Mouse (Mus musculus) forebrain, embryonic 14.5 days (tissue): ENCODE results near the gene Carmil1. TPM values are rescaled to one million over a fixed set of nuclear protein-coding genes. Genes with fewer than 3 reads are reported as not detected.

Source experiments
- ATAC-seq: fragments of 200-750 bp; cut with Nextera tagmentation; 2 replicates; pipeline ENCODE4 v1.8.0; 2017; ENCODE audit warnings: mild to moderate bottlenecking, moderate library complexity
- DNase-seq: peaks from one replicate; pipeline ENCODE4 v3.0.0-alpha.2; 2015; ENCODE audit warnings: low spot score
- H3K27ac ChIP-seq: fragments of 300-500 bp; sonication (generic); 2 replicates; pipeline ENCODE4 v1.5.1; 2014; ENCODE audit warnings: low read depth, mild to moderate bottlenecking, control low read depth, low read length, moderate library complexity
- H3K27me3 ChIP-seq: fragments of 300-500 bp; sonication (generic); replicated peaks from 2 replicates; pipeline ENCODE4 v1.6.1; 2014; ENCODE audit warnings: low read length, control low read depth, mixed read lengths; ENCODE audit not compliant: control insufficient read depth, insufficient read depth
- H3K36me3 ChIP-seq: fragments of 300-500 bp; sonication (generic); 2 replicates; pipeline ENCODE4 v1.6.1; 2014; ENCODE audit warnings: low read length, control low read depth; ENCODE audit not compliant: control insufficient read depth, insufficient read depth
- H3K4me1 ChIP-seq: fragments of 300-500 bp; sonication (generic); 2 replicates; pipeline ENCODE4 v1.6.1; 2014; ENCODE audit warnings: antibody characterized with exemption, low read length, control low read depth; ENCODE audit not compliant: control insufficient read depth, insufficient read depth
- H3K4me2 ChIP-seq: fragments of 300-500 bp; sonication (generic); 2 replicates; pipeline ENCODE4 v1.6.1; 2014; ENCODE audit warnings: mild to moderate bottlenecking, control low read depth, low read length
- H3K4me3 ChIP-seq: fragments of 300-500 bp; sonication (generic); 2 replicates; pipeline ENCODE4 v1.5.1; 2014; ENCODE audit warnings: low read depth, low read length, control low read depth
- H3K9ac ChIP-seq: fragments of 300-500 bp; sonication (generic); 2 replicates; pipeline ENCODE4 v1.6.1; 2014; ENCODE audit warnings: mild to moderate bottlenecking, low read length, control low read depth, moderate library complexity
- H3K9me3 ChIP-seq: fragments of 300-500 bp; sonication (generic); replicated peaks from 2 replicates; pipeline ENCODE4 v1.6.1; 2016; ENCODE audit warnings: low read length, control low read depth, mixed read lengths; ENCODE audit not compliant: control insufficient read depth
- WGBS: fragments of 180-500 bp; shearing (Covaris S2); extraction: QIAGEN DNeasy Blood & Tissue Kit; methylation state at CpG from one replicate; pipeline ENCODE4 v1.1.7; 2014; 5-methylcytosine and 5-hydroxymethylcytosine counted together
- polyA plus RNA-seq: library from polyadenylated mRNA; unstranded; fragments of >200 nt; fragmentation: Nextera tagmentation; extraction: Ambion mirVana; gene quantifications from 2 replicates; pipeline ENCODE4 v1.2.1, GENCODE M21; 2014

The Carmil1 gene
- polyA plus RNA-seq, 1 experiment from 2014 or later = 14.5 TPM

DNA sequence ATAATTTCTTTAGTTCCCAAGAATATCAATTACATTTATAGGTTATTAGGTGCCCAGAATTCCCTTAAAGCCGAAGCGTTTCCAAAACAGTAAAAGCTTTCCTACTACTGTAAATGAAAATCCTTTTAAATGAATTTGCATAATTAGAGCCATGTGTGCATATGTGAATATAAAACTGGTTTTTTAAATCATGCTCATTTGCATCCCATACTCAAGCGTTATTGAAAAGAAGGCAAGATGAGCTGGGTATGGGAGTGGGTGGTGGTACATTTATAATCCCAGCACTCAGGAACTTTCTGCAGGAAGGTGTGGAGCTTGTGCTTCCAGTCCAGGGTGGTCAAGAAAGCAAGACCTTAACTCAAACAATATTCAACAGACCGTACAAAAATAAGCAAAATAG lies 178.3 kb downstream of the Carmil1 start:
- no peaks in the 10 kb centered on the region for H3K9me3 ChIP-seq
- DNase-seq (peak; percentile 51), ATAC-seq (peak; percentile 48; the same call in 1 of the 2 replicates)
- peaks cover 10% of the 10 kb centered on the region for H3K4me1 ChIP-seq
- 67% methylated on average over 4 of the region's 4 CpGs for WGBS
- H3K9ac ChIP-seq = no peak overlapping the region
- H3K27me3 ChIP-seq = no peaks in the 10 kb centered on the region
- peak overlapping the region; percentile 66 for H3K27ac ChIP-seq
- H3K4me2 ChIP-seq = no peak overlapping the region
- no peaks in the 10 kb centered on the region for H3K36me3 ChIP-seq
- H3K4me3 ChIP-seq = no peak overlapping the region

DNA sequence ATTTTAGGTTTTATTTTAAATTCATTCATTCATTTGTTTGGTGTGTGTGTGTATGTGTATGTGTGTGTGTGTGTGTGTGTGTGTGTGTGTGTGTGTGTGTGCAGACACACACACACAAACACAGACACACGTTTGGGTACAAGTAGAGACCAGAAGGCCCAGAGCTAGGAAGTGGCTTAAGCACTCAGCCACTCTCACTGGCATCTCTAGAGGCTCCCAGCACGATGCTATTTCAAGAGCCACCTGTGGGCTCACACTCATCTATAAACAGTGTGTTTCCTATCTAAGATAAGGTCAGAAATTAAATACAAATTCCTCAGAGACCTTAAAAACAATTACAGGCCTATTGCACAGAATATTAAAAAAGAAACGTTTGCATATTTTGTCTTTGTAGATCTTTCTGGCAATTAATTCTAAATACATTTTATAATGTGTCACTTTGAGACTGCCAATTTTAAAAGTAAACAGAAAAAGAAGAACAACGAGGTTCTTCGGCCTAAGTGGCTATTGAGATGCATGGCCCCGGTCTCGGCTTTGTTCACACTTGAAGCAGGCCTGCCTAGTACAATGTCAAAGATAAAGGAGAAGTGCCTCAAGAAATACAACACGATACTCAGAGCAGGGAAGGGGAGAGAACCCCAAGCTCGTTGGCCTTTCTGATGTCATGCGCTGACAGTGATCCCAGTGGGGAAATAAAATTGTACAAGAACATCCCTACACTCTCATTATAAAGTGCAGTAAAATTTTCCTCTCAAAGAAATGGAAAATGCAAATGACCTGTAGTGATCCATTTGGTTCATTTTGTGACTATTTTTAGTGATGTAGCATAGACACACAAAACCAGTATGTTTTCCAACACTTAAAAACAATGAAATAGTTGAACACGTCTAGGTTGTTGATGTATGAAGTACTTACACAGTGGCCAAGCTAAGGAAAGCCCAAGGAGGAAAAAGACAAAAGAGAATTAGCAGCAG lies 179.2 kb downstream of the Carmil1 start:
- H3K9ac ChIP-seq = no peak overlapping the region
- WGBS = 43% methylated on average over 11 of the region's 11 CpGs
- DNase-seq (no peak), ATAC-seq (0 out of 2 replicates have a peak, but pooled peaks have one; percentile 45)
- H3K4me2 ChIP-seq = no peak overlapping the region
- H3K27ac ChIP-seq = peak overlapping the region; percentile 66
- peaks cover 10% of the 10 kb centered on the region for H3K4me1 ChIP-seq
- no peaks in the 10 kb centered on the region for H3K9me3 ChIP-seq
- no peaks in the 10 kb centered on the region for H3K27me3 ChIP-seq
- no peak overlapping the region for H3K4me3 ChIP-seq
- H3K36me3 ChIP-seq = no peaks in the 10 kb centered on the region

DNA sequence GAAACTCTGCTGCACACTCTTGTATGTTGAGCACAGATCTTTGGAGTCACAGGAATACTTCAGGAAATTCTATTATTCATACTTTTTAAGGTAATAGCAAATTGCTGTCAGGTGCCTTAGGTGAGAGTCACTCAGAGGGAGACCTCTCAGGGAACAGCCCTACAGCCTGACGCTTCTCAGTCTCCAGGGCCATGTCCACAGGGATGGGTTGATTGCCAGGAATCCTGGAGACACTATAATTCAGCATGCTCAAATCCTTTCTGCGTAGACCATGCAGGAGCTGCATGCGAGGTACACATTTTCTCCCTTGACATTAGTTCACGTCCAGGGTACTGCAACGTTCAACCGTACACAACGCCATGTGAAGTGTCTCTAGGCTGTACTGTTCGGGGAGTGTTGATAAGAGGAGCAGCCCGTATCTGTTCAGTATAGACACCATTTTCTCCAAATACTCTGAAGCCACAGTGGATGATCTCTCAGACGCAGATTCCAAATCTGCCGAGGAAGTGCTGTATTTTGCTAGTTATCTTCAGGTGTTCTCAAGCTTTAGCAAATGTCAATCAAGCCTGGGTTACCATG lies 180.0 kb downstream of the Carmil1 start:
- WGBS = 86% methylated on average over 11 of the region's 11 CpGs
- Histone ChIP-seq H3K9ac (no peak overlapping the region), H3K36me3 (no peaks in the 10 kb centered on the region), H3K27me3 (no peaks in the 10 kb centered on the region), H3K27ac (no peak overlapping the region), H3K4me3 (no peak overlapping the region), H3K4me2 (no peak overlapping the region), H3K9me3 (no peaks in the 10 kb centered on the region), H3K4me1 (peaks cover 10% of the 10 kb centered on the region)
- DNase-seq (no peak), ATAC-seq (no peak)

DNA sequence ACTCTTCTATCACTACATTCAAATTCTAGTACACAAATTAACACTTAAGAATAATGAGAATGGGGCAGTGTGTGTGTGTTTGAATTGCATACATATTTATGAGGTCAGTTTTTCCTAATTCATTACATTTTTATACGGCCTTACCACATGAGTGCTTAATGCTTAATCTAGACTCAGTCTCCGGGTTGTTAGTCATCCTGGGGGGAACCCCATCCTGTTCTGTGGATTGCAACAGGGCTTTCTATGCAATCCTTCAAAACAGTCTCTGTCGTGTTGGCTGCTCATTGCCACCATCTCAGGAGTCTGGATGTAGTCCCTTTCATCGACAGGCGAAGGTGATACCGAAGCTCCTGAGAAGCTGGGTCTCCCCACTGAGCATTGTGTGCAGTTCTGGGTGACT lies 184.0 kb downstream of the Carmil1 start:
- DNase-seq (no peak), ATAC-seq (no peak)
- Histone ChIP-seq H3K4me1 (peaks cover 2% of the 10 kb centered on the region; the same call in 1 of the 2 replicates), H3K27ac (no peak overlapping the region), H3K4me3 (no peak overlapping the region), H3K27me3 (no peaks in the 10 kb centered on the region), H3K9me3 (no peaks in the 10 kb centered on the region), H3K4me2 (no peak overlapping the region), H3K36me3 (no peaks in the 10 kb centered on the region), H3K9ac (no peak overlapping the region)
- 73% methylated on average over 6 of the region's 6 CpGs for WGBS

DNA sequence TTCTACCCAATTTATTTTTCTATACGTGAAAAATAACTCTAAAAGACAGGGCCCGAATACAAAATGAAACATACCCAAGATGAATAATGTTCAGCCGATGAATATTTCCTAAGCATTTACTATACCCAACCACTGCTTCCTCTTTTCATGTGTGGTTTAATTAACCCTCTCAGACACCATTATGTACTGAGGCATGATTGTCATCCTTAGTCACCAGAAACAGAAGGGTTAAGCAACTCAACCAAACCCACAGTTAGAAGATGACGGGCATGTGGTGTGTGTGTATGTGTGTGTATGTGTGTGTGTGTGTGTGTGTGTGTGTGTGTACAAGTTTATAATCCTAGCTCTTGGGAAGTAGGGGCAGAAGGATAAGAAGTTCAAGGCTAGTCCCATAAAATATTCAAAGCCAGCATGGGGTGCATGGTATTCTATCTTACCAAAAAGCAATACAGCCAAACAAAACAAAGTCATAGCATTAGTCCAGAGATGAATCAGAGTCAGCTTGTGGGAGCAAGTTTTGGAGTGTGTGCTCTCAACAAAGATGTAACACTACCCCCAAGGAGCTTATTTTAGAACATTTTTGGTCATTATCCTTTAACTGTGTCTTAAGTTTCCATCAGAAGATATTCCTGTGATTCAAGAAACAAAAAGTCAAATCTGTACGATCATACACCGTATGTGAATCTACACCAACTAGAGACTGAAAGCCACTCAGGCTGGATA lies 185.6 kb downstream of the Carmil1 start:
- Histone ChIP-seq H3K4me3 (no peak overlapping the region), H3K27ac (no peak overlapping the region), H3K9me3 (no peaks in the 10 kb centered on the region), H3K4me2 (no peak overlapping the region), H3K36me3 (no peaks in the 10 kb centered on the region), H3K4me1 (no peaks in the 10 kb centered on the region), H3K27me3 (no peaks in the 10 kb centered on the region), H3K9ac (no peak overlapping the region)
- DNase-seq = no peak
- no peak for ATAC-seq
- 92% methylated on average over 6 of the region's 6 CpGs for WGBS

DNA sequence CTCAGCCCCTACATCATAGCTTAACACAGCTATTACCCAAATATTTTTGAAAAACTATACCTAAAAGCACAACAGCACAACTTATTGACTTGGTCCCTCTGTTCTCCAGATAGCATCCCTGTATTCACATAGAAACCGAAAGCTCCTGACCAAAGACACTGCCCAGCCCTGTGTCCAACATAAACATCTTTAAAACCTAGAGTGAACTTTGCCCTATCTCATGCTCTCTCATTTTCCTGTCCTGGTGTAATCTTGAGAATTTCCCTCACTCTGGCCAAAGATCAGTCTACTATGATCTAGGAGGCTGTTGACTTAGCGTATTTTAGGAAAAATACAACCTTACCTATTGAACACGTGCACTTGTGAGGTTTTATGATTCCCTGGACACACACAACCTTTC lies 187.5 kb downstream of the Carmil1 start:
- Histone ChIP-seq H3K4me3 (no peak overlapping the region), H3K4me1 (no peaks in the 10 kb centered on the region), H3K9ac (no peak overlapping the region), H3K36me3 (no peaks in the 10 kb centered on the region), H3K27ac (no peak overlapping the region), H3K27me3 (no peaks in the 10 kb centered on the region), H3K4me2 (no peak overlapping the region), H3K9me3 (no peaks in the 10 kb centered on the region)
- ATAC-seq (no peak), DNase-seq (no peak)
- 93% methylated on average over 3 of the region's 3 CpGs for WGBS

DNA sequence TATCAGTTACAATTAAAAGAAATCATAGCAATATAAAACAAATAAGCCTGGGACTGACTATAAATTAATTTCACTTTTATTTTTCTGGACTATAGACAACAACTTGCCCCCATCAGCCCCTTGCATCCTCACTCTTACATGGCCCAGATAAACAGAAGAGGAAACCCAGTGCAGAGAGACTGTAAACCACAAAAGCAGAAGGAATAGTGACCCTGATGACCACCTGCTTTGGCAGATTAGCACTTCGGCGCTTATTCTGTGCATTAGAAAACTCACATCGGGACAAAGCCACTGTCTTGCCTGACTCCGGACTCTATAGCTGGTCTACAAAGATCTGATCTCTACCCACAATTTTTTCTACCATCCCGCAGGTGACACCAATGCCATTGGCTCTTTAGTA lies 188.5 kb downstream of the Carmil1 start:
- Histone ChIP-seq H3K4me3 (no peak overlapping the region), H3K9ac (no peak overlapping the region), H3K4me2 (no peak overlapping the region), H3K27ac (no peak overlapping the region), H3K9me3 (no peaks in the 10 kb centered on the region), H3K27me3 (no peaks in the 10 kb centered on the region), H3K36me3 (no peaks in the 10 kb centered on the region), H3K4me1 (no peaks in the 10 kb centered on the region)
- 92% methylated on average over 5 of the region's 5 CpGs for WGBS
- DNase-seq = no peak
- ATAC-seq = no peak

DNA sequence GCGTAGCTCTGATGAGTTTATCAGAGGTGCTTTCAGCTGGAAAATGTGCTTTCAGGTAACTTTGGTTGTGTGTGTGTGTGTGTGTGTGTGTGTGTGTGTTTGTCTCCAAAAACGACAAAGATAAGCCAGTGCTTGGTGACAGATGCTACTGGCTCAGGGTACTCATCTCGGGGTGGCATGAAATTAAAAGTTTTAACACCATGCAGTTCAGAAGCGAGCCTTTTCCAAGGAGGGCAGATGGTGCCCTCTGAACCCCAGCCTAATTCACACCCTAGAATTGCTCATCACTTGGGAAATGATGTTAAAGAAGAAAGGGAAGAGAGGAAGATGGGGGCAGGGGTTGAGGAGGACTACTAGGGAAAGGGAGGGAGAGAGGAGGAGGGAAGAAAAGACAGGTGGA lies 198.4 kb downstream of the Carmil1 start:
- Histone ChIP-seq H3K9ac (no peak overlapping the region), H3K27ac (no peak overlapping the region), H3K36me3 (no peaks in the 10 kb centered on the region), H3K27me3 (no peaks in the 10 kb centered on the region), H3K4me1 (no peaks in the 10 kb centered on the region), H3K4me2 (no peak overlapping the region), H3K4me3 (no peak overlapping the region), H3K9me3 (no peaks in the 10 kb centered on the region)
- no peak for DNase-seq
- 73% methylated on average over 4 of the region's 4 CpGs for WGBS
- ATAC-seq = no peak
